Mouse (Mus musculus) neural tube, embryonic 11.5 days (tissue): ENCODE results near the gene Gm10643. TPM values are rescaled to one million over a fixed set of nuclear protein-coding genes. Genes with fewer than 3 reads are reported as not detected.

Source experiments
- ATAC-seq: fragments of 200-750 bp; cut with Nextera tagmentation; 2 replicates; pipeline ENCODE4 v1.8.0; 2017; ENCODE audit warnings: moderate number of reproducible peaks, mild to moderate bottlenecking, moderate TSS enrichment, moderate library complexity; ENCODE audit not compliant: insufficient read depth, low FRiP score, low TSS enrichment
- DNase-seq: peaks from one replicate; pipeline ENCODE4 v3.0.0-alpha.2; 2015; ENCODE audit warnings: low spot score
- H3K27ac ChIP-seq: fragments of 300-500 bp; sonication (generic); 2 replicates; pipeline ENCODE4 v1.5.1; 2014; ENCODE audit warnings: low read depth, mild to moderate bottlenecking, low read length
- H3K27me3 ChIP-seq: fragments of 300-500 bp; sonication (generic); 2 replicates; pipeline ENCODE4 v1.6.1; 2014; ENCODE audit warnings: mild to moderate bottlenecking, low read length, mixed read lengths; ENCODE audit not compliant: control insufficient read depth, insufficient read depth
- H3K36me3 ChIP-seq: fragments of 300-500 bp; sonication (generic); 2 replicates; pipeline ENCODE4 v1.6.1; 2014; ENCODE audit warnings: mild to moderate bottlenecking, low read length, moderate library complexity, mixed read lengths; ENCODE audit not compliant: control insufficient read depth, insufficient read depth
- H3K4me1 ChIP-seq: fragments of 300-500 bp; sonication (generic); 2 replicates; pipeline ENCODE4 v1.6.1; 2014; ENCODE audit warnings: low read length, mixed read lengths; ENCODE audit not compliant: control insufficient read depth, insufficient read depth
- H3K4me2 ChIP-seq: fragments of 300-500 bp; sonication (generic); 2 replicates; pipeline ENCODE4 v1.6.1; 2014; ENCODE audit warnings: low read depth, mild to moderate bottlenecking, moderate library complexity
- H3K4me3 ChIP-seq: fragments of 300-500 bp; sonication (generic); 2 replicates; pipeline ENCODE4 v1.5.1; 2014; ENCODE audit warnings: low read depth, low read length
- H3K9ac ChIP-seq: fragments of 300-500 bp; sonication (generic); 2 replicates; pipeline ENCODE4 v1.6.1; 2014; ENCODE audit warnings: mild to moderate bottlenecking, low read length
- H3K9me3 ChIP-seq: fragments of 300-500 bp; sonication (generic); 2 replicates; pipeline ENCODE4 v1.6.1; 2016; ENCODE audit warnings: low read length; ENCODE audit not compliant: control insufficient read depth
- WGBS: fragments of 180-500 bp; shearing (Covaris S2); extraction: QIAGEN DNeasy Blood & Tissue Kit; methylation state at CpG from one replicate; pipeline ENCODE4 v1.1.7; 2014; 5-methylcytosine and 5-hydroxymethylcytosine counted together
- polyA plus RNA-seq: library from polyadenylated mRNA; unstranded; fragments of >200 nt; fragmentation: Nextera tagmentation; extraction: Ambion mirVana; gene quantifications from 2 replicates; pipeline ENCODE4 v1.2.1, GENCODE M21; 2014

The Gm10643 gene
- polyA plus RNA-seq, 1 experiment from 2014 or later: 1.8 TPM

GRCm38 (mm10) chr8:84057827-84058226, 7.1 kb downstream of the Gm10643 start:
- H3K9me3 ChIP-seq: no peaks in the 10 kb centered on the region
- ATAC-seq (no peak), DNase-seq (no peak)
- H3K27ac ChIP-seq: no peak overlapping the region
- no peaks in the 10 kb centered on the region for H3K27me3 ChIP-seq
- 88% methylated on average over 1 of the region's 1 CpGs for WGBS
- H3K9ac ChIP-seq: no peak overlapping the region
- no peaks in the 10 kb centered on the region for H3K36me3 ChIP-seq
- H3K4me1 ChIP-seq: no peaks in the 10 kb centered on the region
- no peak overlapping the region for H3K4me3 ChIP-seq
- H3K4me2 ChIP-seq: no peak overlapping the region

DNA sequence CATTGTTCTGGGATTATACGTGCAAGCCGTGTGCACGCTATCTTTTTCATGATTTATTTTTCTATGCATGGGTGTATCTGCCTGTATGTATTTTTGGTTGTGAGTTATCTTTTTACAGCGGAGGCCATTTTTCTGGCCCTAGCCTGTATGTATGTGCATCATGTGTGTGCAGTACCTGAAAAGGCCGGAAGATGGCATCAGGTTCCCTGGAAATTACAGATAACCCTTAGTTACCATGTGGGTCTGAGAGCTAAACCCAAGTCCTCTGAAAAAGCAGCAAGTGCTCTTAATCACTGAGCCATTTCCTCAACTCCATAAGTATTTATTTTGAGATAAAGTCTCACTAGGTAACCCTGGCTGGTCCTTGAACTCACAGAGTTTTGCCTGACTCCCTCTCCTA, 11.7 kb downstream of the Gm10643 start:
- no peaks in the 10 kb centered on the region for H3K9me3 ChIP-seq
- H3K27me3 ChIP-seq: no peaks in the 10 kb centered on the region
- no peak overlapping the region for H3K4me3 ChIP-seq
- WGBS: 94% methylated on average over 5 of the region's 5 CpGs
- no peak overlapping the region for H3K9ac ChIP-seq
- H3K4me2 ChIP-seq: no peak overlapping the region
- no peak overlapping the region for H3K27ac ChIP-seq
- no peak for DNase-seq
- no peaks in the 10 kb centered on the region for H3K36me3 ChIP-seq
- ATAC-seq: no peak
- no peaks in the 10 kb centered on the region for H3K4me1 ChIP-seq

DNA sequence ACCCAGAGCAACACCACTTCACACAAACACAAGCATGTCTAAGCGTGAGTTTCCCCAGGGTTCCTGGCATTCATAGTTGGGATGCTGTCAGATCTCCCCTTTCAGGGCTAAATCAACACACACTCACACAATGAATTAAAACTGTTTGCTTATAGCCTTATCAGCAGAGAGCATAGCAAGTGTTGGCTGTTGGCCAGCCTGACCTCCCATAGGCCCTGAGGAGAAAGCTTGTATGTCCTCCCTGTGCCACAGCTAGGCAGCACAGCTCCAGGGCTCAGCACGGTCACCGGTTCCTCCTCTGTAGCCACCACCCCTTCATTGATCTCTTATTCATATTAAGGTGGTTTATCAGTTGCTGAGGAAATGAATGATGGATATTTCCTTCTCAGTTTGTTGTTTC, 12.2 kb downstream of the Gm10643 start:
- no peaks in the 10 kb centered on the region for H3K9me3 ChIP-seq
- H3K4me1 ChIP-seq: no peaks in the 10 kb centered on the region
- ATAC-seq (no peak), DNase-seq (no peak)
- no peaks in the 10 kb centered on the region for H3K27me3 ChIP-seq
- H3K4me3 ChIP-seq: no peak overlapping the region
- H3K27ac ChIP-seq: no peak overlapping the region
- no peak overlapping the region for H3K4me2 ChIP-seq
- no peak overlapping the region for H3K9ac ChIP-seq
- H3K36me3 ChIP-seq: no peaks in the 10 kb centered on the region
- 90% methylated on average over 3 of the region's 3 CpGs for WGBS

DNA sequence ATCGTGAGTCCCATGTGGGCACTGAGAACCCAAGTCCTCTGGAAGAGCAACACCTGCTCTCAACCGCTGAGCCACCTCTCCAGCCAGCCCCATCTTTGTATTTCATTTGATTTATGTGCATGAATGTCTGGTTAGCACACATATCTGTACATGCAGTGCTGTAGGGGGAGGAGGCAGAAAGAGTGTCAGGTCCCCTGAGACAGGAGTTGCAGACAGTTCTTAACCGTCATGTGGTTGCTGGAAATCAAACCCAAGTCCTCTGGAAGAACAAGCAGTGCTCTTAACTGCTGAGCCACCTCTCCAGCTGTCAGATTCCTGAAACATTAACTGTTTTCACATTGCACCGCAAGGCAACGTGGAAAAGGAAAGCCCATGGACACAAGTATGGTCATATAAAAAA, 16.8 kb downstream of the Gm10643 start:
- H3K9me3 ChIP-seq: no peaks in the 10 kb centered on the region
- peaks cover 2% of the 10 kb centered on the region; the same call in 1 of the 2 replicates for H3K4me1 ChIP-seq
- no peaks in the 10 kb centered on the region for H3K36me3 ChIP-seq
- H3K27ac ChIP-seq: no peak overlapping the region
- DNase-seq: no peak
- H3K4me3 ChIP-seq: no peak overlapping the region
- no peak for ATAC-seq
- WGBS: 74% methylated on average over 5 of the region's 5 CpGs
- peaks cover 24% of the 10 kb centered on the region for H3K27me3 ChIP-seq
- H3K4me2 ChIP-seq: no peak overlapping the region
- no peak overlapping the region for H3K9ac ChIP-seq

- H3K27me3 ChIP-seq: peaks cover 40% of the 10 kb centered on the region
- WGBS: 67% methylated on average over 3 of the region's 3 CpGs
- no peak for ATAC-seq
Observed at GRCm38 (mm10) chr8:84046505-84046904, 18.4 kb downstream of the Gm10643 start.

GRCm38 (mm10) chr8:84044900-84045299, 20.0 kb downstream of the Gm10643 start, which contains the start of gene Rln3:
Gene Rln3 (minus strand): TSS chr8:84045000.
- no peaks in the 10 kb centered on the region for H3K36me3 ChIP-seq
- H3K4me1 ChIP-seq: peaks cover 8% of the 10 kb centered on the region; the same call in 1 of the 2 replicates
- no peak within 1 kb of the TSS for H3K4me2 ChIP-seq
- DNase-seq: no peak
- ATAC-seq: no peak
- WGBS: 8% methylated on average over 9 of the region's 9 CpGs
- H3K9me3 ChIP-seq: no peaks in the 10 kb centered on the region
- no peak within 1 kb of the TSS for H3K4me3 ChIP-seq
- peaks cover 46% of the 10 kb centered on the region for H3K27me3 ChIP-seq
- no peak within 1 kb of the TSS for H3K9ac ChIP-seq
- H3K27ac ChIP-seq: no peak within 1 kb of the TSS

More at GRCm38 (mm10) chr8:84046505-84046904, 18.4 kb downstream of the Gm10643 start:
- H3K4me1 ChIP-seq: peaks cover 8% of the 10 kb centered on the region; the same call in 1 of the 2 replicates
- no peak overlapping the region for H3K9ac ChIP-seq
- H3K4me3 ChIP-seq: no peak overlapping the region
- no peaks in the 10 kb centered on the region for H3K36me3 ChIP-seq
- no peak overlapping the region for H3K4me2 ChIP-seq
- H3K27ac ChIP-seq: no peak overlapping the region
- DNase-seq: no peak
- H3K9me3 ChIP-seq: no peaks in the 10 kb centered on the region

DNA sequence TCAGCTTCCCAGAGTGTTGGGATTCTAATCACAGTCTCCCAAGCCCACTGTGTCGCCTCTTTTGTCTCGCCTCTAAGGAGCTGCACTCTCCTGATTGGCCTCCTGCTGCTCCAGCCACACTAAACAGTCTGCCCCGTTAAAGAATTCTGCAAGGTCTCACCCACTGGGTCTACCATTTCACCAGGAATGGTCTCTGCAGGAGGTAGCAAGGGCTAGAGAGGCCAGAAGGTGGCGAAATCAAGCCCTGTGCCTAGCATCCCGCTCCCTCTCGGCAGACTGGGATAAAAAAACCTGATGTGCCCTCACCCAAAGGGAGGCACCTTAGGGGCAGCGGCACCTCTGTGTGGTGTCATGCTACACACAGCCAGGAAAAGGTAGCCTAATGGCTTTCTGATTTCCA, 20.8 kb downstream of the Gm10643 start:
- Histone ChIP-seq H3K4me3 (no peak overlapping the region), H3K4me2 (no peak overlapping the region), H3K4me1 (peaks cover 8% of the 10 kb centered on the region; the same call in 1 of the 2 replicates), H3K9ac (no peak overlapping the region), H3K27me3 (peaks cover 46% of the 10 kb centered on the region), H3K36me3 (no peaks in the 10 kb centered on the region), H3K9me3 (no peaks in the 10 kb centered on the region), H3K27ac (no peak overlapping the region)
- DNase-seq: no peak
- ATAC-seq: no peak
- 4% methylated on average over 7 of the region's 7 CpGs for WGBS

- no peak overlapping the region for H3K9ac ChIP-seq
- H3K4me2 ChIP-seq: no peak overlapping the region
- no peak for ATAC-seq
Observed at GRCm38 (mm10) chr8:84042948-84043342, 22.0 kb downstream of the Gm10643 start.

DNA sequence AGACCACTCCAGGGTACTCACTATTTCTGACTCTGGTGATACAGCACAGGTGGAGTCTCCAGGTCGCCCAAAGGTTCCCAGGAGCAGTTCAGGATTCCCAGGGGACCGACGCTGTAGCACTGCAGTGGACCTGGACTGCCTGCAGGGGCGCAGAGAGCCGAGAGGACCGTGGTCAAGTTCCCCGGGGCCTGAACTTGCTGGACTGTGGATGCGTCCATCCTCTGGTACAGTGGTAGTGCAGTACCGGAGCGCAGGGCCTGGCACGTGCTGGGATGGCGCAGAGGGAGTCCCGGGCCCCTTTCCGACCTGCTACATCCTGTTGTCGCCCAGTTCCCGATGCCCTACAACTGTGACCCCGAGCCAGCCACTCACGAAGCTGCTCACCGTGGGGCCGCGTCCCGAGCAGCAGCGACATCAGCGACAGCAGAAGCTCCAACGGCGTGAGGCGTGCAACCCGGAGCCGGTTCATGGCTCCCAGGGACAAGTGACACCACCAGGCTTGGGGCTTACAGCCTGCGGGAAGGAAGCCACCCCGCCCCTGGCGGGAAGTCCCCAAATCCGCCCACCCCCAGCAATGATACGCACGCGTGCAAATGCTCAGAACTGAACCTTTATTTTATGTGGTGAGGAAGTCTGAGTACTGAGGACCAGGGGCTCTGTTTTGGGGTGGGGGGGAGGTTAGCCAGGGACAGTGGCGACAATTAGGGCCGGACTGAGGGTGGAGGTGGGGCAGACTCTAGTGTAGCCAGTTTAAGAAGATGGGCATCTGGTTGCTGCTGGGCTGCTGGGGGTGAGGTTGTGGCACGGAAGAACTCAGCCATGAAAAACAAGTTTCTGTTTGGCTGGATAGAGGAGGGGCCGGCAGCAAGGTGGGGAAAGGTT, 22.6 kb downstream of the Gm10643 start, which contains the start of gene Il27ra:
Gene Il27ra (minus strand): TSS at position 524 of the 882 bp plus-strand sequence.
- peak; percentile 41; the same call in 1 of the 2 replicates for ATAC-seq

More at GRCm38 (mm10) chr8:84042948-84043342, 22.0 kb downstream of the Gm10643 start:
- Histone ChIP-seq H3K27me3 (peaks cover 46% of the 10 kb centered on the region), H3K4me1 (peaks cover 8% of the 10 kb centered on the region; the same call in 1 of the 2 replicates), H3K27ac (no peak overlapping the region), H3K9me3 (no peaks in the 10 kb centered on the region), H3K36me3 (no peaks in the 10 kb centered on the region), H3K4me3 (no peak overlapping the region)
- DNase-seq: no peak
- WGBS: 41% methylated on average over 12 of the region's 12 CpGs

More for the DNA sequence above, 22.6 kb downstream of the Gm10643 start, which contains the start of gene Il27ra:
- H3K9me3 ChIP-seq: no peaks in the 10 kb centered on the region
- H3K27me3 ChIP-seq: peaks cover 46% of the 10 kb centered on the region
- peak within 1 kb of the TSS; percentile 18; the same call in 1 of the 2 replicates for H3K9ac ChIP-seq
- WGBS: 3% methylated on average over 40 of the region's 40 CpGs
- H3K27ac ChIP-seq: no peak within 1 kb of the TSS
- H3K4me3 ChIP-seq: peak within 1 kb of the TSS; percentile 28
- no peaks in the 10 kb centered on the region for H3K36me3 ChIP-seq
- H3K4me2 ChIP-seq: peak within 1 kb of the TSS; percentile 53
- H3K4me1 ChIP-seq: peaks cover 8% of the 10 kb centered on the region; the same call in 1 of the 2 replicates
- DNase-seq: peak; percentile 76
